Mouse (Mus musculus) hindbrain, embryonic 15.5 days (tissue): ENCODE data around the gene Myo3b. TPM values are rescaled to one million over a fixed set of nuclear protein-coding genes. Genes with fewer than 3 reads are reported as not detected.

Experiments used
- ATAC-seq: fragments of 200-750 bp; cut with Nextera tagmentation; 2 replicates; pipeline ENCODE4 v1.8.0; 2017; ENCODE audit warnings: low read depth, moderate number of reproducible peaks, moderate TSS enrichment; ENCODE audit not compliant: low FRiP score
- H3K27ac ChIP-seq: fragments of 300-500 bp; sonication (generic); replicated peaks from 2 replicates; pipeline ENCODE4 v1.5.1; 2015; ENCODE audit warnings: mild to moderate bottlenecking, inconsistent platforms
- H3K27me3 ChIP-seq: fragments of 300-500 bp; sonication (generic); 2 replicates; pipeline ENCODE4 v1.6.1; 2015; ENCODE audit warnings: control low read depth, inconsistent platforms
- H3K36me3 ChIP-seq: fragments of 300-500 bp; sonication (generic); 2 replicates; pipeline ENCODE4 v1.6.1; 2015; ENCODE audit warnings: control low read depth, inconsistent platforms
- H3K4me1 ChIP-seq: fragments of 300-500 bp; sonication (generic); replicated peaks from 2 replicates; pipeline ENCODE4 v1.6.1; 2015; ENCODE audit warnings: control low read depth, inconsistent platforms
- H3K4me2 ChIP-seq: fragments of 300-500 bp; sonication (generic); 2 replicates; pipeline ENCODE4 v1.6.1; 2015; ENCODE audit warnings: moderate library complexity, mild to moderate bottlenecking, inconsistent platforms
- H3K4me3 ChIP-seq: fragments of 300-500 bp; sonication (generic); 2 replicates; pipeline ENCODE4 v1.5.1; 2015; ENCODE audit warnings: mild to moderate bottlenecking, inconsistent platforms
- H3K9ac ChIP-seq: fragments of 300-500 bp; sonication (generic); 2 replicates; pipeline ENCODE4 v1.6.1; 2015; ENCODE audit warnings: inconsistent platforms
- H3K9me3 ChIP-seq: fragments of 300-500 bp; sonication (generic); 2 replicates; pipeline ENCODE4 v1.6.1; 2016; ENCODE audit warnings: control low read depth, inconsistent platforms
- WGBS: fragments of 180-500 bp; shearing (Covaris S2); methylation state at CpG from one replicate; pipeline ENCODE4 v1.1.7; 2015; 5-methylcytosine and 5-hydroxymethylcytosine counted together
- polyA plus RNA-seq: library from polyadenylated mRNA; unstranded; fragments of >200 nt; fragmentation: Nextera tagmentation; extraction: Ambion mirVana; gene quantifications from 2 replicates; pipeline ENCODE4 v1.2.1, GENCODE M21; 2015

Gene Myo3b
- polyA plus RNA-seq, 1 experiment from 2014 or later = 0.26 TPM

DNA sequence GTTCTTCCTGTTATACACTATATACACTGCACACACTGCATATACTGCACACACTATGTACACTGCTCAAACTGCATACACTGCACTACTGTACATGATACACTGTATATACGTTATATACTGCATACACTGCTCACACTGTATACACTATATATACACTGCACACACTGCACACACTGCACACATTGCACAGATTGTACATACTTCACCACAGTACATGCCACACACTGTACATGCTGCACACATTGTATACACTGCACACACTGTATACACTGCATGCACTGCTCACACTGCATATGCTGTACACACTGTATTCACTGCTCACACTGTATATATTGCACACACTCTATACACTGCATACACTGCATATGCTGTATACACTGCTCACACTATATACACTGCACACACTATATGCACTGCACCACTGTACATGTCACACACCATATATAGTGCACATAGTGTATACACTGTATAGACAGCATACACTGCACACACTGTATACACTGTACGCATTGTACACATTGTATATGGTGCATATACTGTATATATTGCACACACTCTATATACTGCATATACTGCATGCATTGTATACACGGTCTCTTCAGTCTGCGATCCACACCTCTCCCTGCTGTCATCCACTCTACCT lies 104.7 kb downstream of the Myo3b start:
- Histone ChIP-seq H3K4me2 (no peak overlapping the region), H3K9ac (no peak overlapping the region), H3K4me1 (no peaks in the 10 kb centered on the region), H3K27ac (no peak overlapping the region), H3K4me3 (no peak overlapping the region), H3K9me3 (no peaks in the 10 kb centered on the region), H3K36me3 (no peaks in the 10 kb centered on the region), H3K27me3 (no peaks in the 10 kb centered on the region)
- WGBS = 95% methylated on average over 4 of the region's 4 CpGs
- ATAC-seq = 0 out of 2 replicates have a peak, but pooled peaks have one; percentile 19

DNA sequence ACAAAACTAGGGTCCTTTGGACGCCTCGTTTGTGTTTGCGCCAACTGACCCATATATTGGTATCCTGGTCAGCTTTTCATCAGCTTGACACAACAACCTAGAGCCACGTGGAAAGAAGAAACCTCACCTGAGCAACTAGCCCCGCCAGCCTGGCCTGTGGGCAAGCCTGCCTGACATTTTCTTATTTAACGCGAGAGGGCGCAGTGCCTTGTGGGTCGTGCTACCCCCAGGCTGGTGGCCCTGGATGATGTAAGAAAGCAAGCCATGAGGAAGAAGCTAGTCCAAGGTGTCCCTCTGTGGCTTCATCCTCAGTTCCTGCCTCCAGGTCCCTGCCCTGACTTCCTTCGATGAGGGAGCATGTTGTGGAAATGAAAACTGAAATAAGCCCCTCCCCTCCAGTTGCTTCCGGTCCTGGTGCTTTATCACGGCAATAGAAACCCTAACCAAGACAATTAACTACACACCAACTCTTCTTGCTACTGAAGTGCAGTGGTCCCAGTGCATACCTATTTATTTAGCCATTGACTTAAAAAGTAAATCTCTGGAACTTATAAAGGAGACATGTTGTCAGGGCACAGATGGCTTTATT lies 108.2 kb downstream of the Myo3b start:
- ATAC-seq = no peak
- Histone ChIP-seq H3K4me1 (peaks cover 5% of the 10 kb centered on the region; the same call in 1 of the 2 replicates), H3K27ac (no peak overlapping the region), H3K9me3 (no peaks in the 10 kb centered on the region), H3K4me3 (no peak overlapping the region), H3K36me3 (no peaks in the 10 kb centered on the region), H3K27me3 (no peaks in the 10 kb centered on the region), H3K4me2 (no peak overlapping the region), H3K9ac (no peak overlapping the region)
- WGBS = 62% methylated on average over 12 of the region's 12 CpGs

DNA sequence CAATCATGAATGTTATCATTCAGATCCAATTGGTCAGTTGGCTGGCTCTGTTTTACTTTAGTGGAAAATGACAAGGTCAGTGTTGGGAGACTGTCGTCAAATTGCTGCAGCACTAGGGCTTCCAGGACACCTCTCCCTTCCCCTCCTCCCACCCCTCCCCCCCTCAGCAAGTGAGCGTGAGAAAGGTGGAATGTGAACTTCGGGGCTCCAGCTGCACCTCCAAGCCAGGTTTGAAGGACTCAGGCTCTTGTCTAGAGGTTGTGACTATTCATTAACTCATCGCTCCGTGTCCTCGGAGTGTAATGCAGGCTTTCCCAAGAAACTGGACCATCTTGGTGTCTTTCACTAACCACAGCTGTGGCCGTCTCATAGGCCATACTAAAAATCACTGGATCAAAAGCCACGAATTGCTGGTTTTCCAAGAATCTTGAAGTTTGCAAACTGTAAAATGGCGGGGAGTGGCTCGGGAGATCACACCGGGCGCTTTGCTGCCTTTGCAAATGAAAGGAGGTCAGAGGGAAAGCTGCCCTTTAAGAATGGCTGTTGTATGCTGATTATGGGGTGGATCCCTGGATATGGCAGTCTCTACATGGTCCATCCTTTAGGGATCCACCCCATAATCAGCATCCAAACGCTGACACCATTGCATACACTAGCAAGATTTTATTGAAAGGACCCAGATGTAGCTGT lies 110.0 kb downstream of the Myo3b start:
- no peaks in the 10 kb centered on the region for H3K9me3 ChIP-seq
- H3K36me3 ChIP-seq = no peaks in the 10 kb centered on the region
- no peak for ATAC-seq
- H3K4me3 ChIP-seq = no peak overlapping the region
- WGBS = 77% methylated on average over 13 of the region's 13 CpGs
- H3K4me2 ChIP-seq = no peak overlapping the region
- H3K27me3 ChIP-seq = no peaks in the 10 kb centered on the region
- H3K27ac ChIP-seq = no peak overlapping the region
- no peak overlapping the region for H3K9ac ChIP-seq
- H3K4me1 ChIP-seq = peaks cover 5% of the 10 kb centered on the region; the same call in 1 of the 2 replicates

DNA sequence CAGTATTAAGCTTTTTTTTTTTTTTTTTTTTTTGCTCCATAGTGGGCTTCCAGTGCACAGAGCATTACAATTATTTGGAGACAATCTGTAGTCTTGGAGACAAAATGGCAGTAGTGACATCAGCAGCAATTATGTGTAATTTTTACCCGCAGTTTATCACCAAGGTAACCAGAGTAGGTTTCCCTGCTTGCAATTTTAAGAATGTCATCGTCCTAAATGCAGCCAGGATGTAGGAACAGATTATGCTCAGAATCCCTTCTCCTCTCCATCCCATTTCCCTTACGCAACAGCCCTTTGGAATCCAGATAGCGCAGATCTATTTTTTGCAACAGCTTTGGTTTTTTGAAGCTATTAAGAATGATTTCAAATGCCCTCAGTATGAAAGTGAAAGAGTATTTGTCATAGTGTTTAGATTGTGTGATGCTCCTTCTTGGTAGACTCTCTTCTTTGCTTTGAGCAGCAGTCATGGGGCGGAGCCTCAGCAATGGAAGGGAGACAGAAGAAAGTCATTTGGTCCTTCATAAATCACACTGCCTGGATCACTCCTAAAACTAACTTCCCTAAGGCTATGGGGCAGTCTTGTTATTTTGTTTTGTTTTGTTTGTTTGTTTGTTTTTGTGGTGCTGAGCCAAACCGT lies 111.6 kb downstream of the Myo3b start:
- WGBS = 69% methylated on average over 6 of the region's 6 CpGs
- Histone ChIP-seq H3K4me1 (peaks cover 6% of the 10 kb centered on the region), H3K27me3 (no peaks in the 10 kb centered on the region), H3K9ac (no peak overlapping the region), H3K4me3 (no peak overlapping the region), H3K27ac (peak overlapping the region; percentile 55), H3K4me2 (no peak overlapping the region), H3K9me3 (no peaks in the 10 kb centered on the region), H3K36me3 (no peaks in the 10 kb centered on the region)
- no peak for ATAC-seq

DNA sequence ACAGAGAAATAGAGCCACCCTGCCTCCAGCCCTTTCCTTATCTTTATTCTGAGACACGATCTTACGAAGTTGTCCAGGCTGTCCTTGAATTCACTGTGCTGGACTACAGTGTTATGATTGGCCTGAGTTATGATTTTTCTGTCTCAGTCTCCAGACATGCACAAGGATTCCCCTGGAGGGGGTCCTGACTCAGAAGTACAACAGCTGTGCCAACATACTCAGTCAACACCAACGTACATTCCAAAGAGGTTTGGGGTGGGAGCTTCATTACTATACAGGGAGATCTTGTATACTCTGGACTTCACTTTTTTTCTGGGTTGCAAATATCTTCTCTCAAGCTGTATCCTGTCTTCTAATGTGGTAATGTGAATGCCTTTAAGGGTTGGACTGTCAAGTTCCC lies 113.0 kb downstream of the Myo3b start:
- no peak overlapping the region for H3K9ac ChIP-seq
- no peaks in the 10 kb centered on the region for H3K36me3 ChIP-seq
- WGBS = 86% methylated on average over 3 of the region's 3 CpGs
- ATAC-seq = no peak
- no peaks in the 10 kb centered on the region for H3K9me3 ChIP-seq
- H3K4me1 ChIP-seq = peaks cover 9% of the 10 kb centered on the region
- H3K27ac ChIP-seq = no peak overlapping the region
- no peak overlapping the region for H3K4me3 ChIP-seq
- no peak overlapping the region for H3K4me2 ChIP-seq
- no peaks in the 10 kb centered on the region for H3K27me3 ChIP-seq

DNA sequence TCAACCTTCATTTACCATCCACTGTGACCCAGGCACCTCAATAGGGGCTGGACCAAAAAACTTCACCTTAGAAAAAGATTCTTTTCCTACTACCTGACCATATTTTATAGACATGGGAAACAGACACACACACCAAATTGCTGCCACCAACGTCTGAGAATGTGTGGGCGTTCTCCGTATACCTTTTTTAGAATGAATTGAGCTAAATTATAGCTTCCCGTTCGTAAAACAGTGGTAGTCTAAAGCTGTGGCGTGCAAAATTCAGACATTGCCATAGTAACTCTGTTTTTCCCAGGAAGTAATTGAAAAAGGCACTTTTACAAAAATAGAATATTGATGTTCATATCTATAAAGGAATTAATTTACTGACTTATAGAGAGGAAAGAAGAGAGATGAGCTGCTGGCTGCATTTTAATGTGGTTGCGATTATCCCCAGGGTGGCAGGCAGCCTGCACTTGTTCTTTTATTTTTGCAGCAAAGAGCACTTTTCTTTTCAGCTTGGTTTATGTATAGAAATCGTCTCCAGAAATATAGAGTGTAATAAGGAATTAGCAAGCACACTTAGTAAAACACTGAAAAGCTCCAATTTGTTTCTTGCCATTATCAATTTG lies 116.4 kb downstream of the Myo3b start:
- H3K4me2 ChIP-seq = no peak overlapping the region
- H3K9ac ChIP-seq = no peak overlapping the region
- no peaks in the 10 kb centered on the region for H3K9me3 ChIP-seq
- 63% methylated on average over 8 of the region's 8 CpGs for WGBS
- H3K36me3 ChIP-seq = no peaks in the 10 kb centered on the region
- H3K27me3 ChIP-seq = no peaks in the 10 kb centered on the region
- H3K4me3 ChIP-seq = no peak overlapping the region
- H3K27ac ChIP-seq = 0 out of 2 replicates have a peak overlapping the region, but pooled peaks have one; percentile 11
- H3K4me1 ChIP-seq = peaks cover 13% of the 10 kb centered on the region
- no peak for ATAC-seq

DNA sequence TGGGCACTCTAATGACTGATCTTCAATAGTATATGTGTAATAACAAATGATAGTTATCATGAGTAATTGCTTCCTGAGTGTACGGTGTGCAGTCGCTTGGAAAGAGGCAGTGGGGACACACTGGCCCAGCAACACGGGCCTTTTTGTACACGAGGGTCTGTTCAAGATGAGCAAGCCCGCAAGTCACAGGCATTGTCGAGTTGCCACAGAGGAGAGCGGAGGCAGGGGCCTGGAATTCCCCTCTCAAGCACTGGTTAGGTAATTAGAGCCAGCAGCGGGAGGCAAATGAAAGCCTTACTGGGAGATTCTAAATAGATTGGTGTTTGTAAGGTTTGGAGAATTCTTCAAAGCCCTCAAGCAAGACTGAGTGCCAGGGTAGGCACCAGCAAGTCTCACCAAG lies 120.6 kb downstream of the Myo3b start:
- no peaks in the 10 kb centered on the region for H3K36me3 ChIP-seq
- H3K27me3 ChIP-seq = no peaks in the 10 kb centered on the region
- H3K9ac ChIP-seq = no peak overlapping the region
- ATAC-seq = no peak
- no peak overlapping the region for H3K4me3 ChIP-seq
- peaks cover 9% of the 10 kb centered on the region for H3K4me1 ChIP-seq
- H3K4me2 ChIP-seq = no peak overlapping the region
- 22% methylated on average over 8 of the region's 8 CpGs for WGBS
- no peak overlapping the region for H3K27ac ChIP-seq
- no peaks in the 10 kb centered on the region for H3K9me3 ChIP-seq

DNA sequence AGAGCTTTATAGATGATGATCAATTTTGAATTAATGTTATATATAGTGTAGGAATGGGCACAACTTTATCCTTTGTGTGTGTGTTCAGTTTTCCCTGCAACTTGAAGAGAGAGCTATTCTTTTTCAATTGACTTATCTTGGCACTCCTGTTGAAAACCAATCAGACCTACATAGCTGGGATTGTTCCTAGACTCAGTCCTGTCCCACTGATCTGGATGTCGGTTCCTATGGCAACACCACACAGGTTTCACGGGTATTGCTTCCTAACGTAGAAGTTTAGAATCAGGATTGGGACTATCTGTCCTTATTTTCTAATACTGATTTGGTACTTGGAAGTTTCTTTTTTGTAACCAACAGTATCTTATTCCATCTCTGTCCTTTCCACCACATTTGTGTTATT lies 127.3 kb downstream of the Myo3b start:
- WGBS = 32% methylated on average over 3 of the region's 3 CpGs
- ATAC-seq = no peak
- H3K4me2 ChIP-seq = no peak overlapping the region

DNA sequence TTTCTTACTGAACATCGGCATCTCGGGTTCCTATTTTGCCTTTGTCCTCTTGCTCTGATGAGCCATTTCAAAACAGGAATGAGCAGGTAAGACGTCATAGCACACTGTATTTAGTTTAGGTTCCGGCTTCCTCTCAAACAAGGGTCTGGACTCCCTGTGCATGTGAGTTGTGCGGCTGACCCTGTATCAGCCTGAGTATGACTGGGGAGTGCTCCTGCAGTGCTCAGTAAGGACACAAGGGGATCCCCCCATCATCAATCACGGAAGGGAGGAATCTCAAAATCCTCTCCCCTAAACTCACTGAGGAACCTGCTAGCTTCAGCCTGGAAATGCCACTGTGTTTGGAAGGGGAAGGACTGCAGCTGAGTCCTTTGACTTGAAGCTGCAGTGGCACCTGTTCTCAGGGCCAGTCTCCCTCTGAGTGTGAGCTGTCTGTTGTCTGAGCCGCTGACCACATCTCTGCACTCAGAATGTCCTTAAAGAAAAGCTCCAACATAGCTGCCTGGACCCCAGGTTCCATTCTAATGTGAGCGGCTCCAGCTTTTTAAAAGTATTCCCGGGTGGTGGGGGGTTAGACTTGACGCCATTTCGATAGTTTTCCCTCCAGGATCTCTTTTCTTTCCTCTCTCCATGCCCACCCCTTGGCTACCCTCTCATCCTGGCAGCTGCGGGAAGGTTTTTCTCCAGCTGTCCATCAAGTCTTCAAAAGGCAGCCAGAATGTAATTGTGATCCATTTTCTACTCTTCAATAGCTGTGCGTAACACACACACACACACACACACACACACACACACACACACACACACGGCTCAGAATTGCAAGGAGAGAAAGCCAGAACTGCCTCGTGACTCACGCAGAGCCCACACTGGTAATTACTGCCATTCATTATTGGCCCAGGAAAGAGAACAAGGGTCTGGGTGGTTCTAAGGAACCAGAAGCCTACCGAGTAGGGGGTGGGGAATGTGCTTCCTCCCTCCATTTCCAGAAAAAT lies 129.3 kb downstream of the Myo3b start:
- H3K4me3 ChIP-seq = no peak overlapping the region
- no peaks in the 10 kb centered on the region for H3K36me3 ChIP-seq
- peak; percentile 86 for ATAC-seq
- no peaks in the 10 kb centered on the region for H3K27me3 ChIP-seq
- no peak overlapping the region for H3K9ac ChIP-seq
- peaks cover 18% of the 10 kb centered on the region for H3K4me1 ChIP-seq
- 35% methylated on average over 17 of the region's 17 CpGs for WGBS
- H3K4me2 ChIP-seq = peak overlapping the region; percentile 21; the same call in 1 of the 2 replicates
- H3K9me3 ChIP-seq = no peaks in the 10 kb centered on the region
- peak overlapping the region; percentile 66 for H3K27ac ChIP-seq

More for the DNA sequence above, 127.3 kb downstream of the Myo3b start:
- Histone ChIP-seq H3K9me3 (no peaks in the 10 kb centered on the region), H3K36me3 (no peaks in the 10 kb centered on the region), H3K27me3 (no peaks in the 10 kb centered on the region), H3K4me3 (no peak overlapping the region), H3K4me1 (peaks cover 18% of the 10 kb centered on the region), H3K9ac (no peak overlapping the region), H3K27ac (no peak overlapping the region)

DNA sequence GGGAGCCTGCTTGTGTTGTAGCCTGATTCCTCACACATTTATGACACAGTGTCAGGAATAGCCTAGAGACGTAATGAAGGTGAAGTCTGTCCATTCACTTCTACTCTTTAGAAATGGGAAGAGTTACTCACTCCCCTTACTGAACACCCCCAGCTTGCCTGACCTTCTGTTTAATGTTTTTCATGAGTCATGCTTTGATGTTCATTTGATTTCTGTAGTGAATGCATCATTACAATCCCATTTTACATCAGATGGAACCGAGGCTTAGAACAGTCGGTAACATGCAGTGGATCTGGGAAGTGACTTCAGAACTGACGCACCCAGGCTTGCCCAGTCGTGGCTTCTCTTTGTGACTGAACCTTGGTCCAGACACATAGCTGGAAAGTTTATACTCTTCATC lies 131.5 kb downstream of the Myo3b start:
- WGBS = 91% methylated on average over 5 of the region's 5 CpGs
- no peak for ATAC-seq

More for the DNA sequence above, 131.5 kb downstream of the Myo3b start:
- H3K36me3 ChIP-seq = no peaks in the 10 kb centered on the region
- H3K4me2 ChIP-seq = no peak overlapping the region
- no peaks in the 10 kb centered on the region for H3K27me3 ChIP-seq
- no peak overlapping the region for H3K4me3 ChIP-seq
- H3K27ac ChIP-seq = no peak overlapping the region
- H3K4me1 ChIP-seq = peaks cover 18% of the 10 kb centered on the region
- H3K9ac ChIP-seq = no peak overlapping the region
- no peaks in the 10 kb centered on the region for H3K9me3 ChIP-seq
